Mouse (Mus musculus) regulatory T cell (primary cell): ENCODE measurements around the gene Gm43064.

Source experiments
- in situ Hi-C: fragments of 300-600 bp; cut with MboI, MseI; formaldehyde crosslinking; loops from one replicate; pipeline ENCODE4 v1.15.1; 2025; ENCODE audit warnings: high pct_unique_total_duplicates

The Gm43064 gene

GRCm38 (mm10) chr3:103853804-103854203, 44.4 kb downstream of the Gm43064 start:
- in situ Hi-C loops: loop anchor here (5.0 kb wide), 1 partner anchor 33 kb away; no protein-coding TSS in a partner anchor

GRCm38 (mm10) chr3:103857036-103857805, 47.8 kb downstream of the Gm43064 start:
- in situ Hi-C loops: no loop called here

GRCm38 (mm10) chr3:103857977-103858563, 48.7 kb downstream of the Gm43064 start:
- in situ Hi-C loops: no loop called here

- in situ Hi-C loops: no loop called here
Observed at GRCm38 (mm10) chr3:103858881-103859801, 49.8 kb downstream of the Gm43064 start, which contains the start of gene Ptpn22. Gene Ptpn22, plus strand, starts transcription at chr3:103859795.

- in situ Hi-C loops: no loop called here
Observed at GRCm38 (mm10) chr3:103859851-103860391, 50.5 kb downstream of the Gm43064 start.

GRCm38 (mm10) chr3:103862721-103863220, 53.4 kb downstream of the Gm43064 start:
- in situ Hi-C loops: no loop called here

GRCm38 (mm10) chr3:103864200-103864599, 54.8 kb downstream of the Gm43064 start:
- in situ Hi-C loops: no loop called here

- in situ Hi-C loops: no loop called here
Observed at GRCm38 (mm10) chr3:103867424-103867971, 58.1 kb downstream of the Gm43064 start.

- in situ Hi-C loops: no loop called here
Observed at GRCm38 (mm10) chr3:103868008-103868407, 58.6 kb downstream of the Gm43064 start.

GRCm38 (mm10) chr3:103872663-103873098, 63.3 kb downstream of the Gm43064 start:
- in situ Hi-C loops: no loop called here

- in situ Hi-C loops: no loop called here
Observed at GRCm38 (mm10) chr3:103874329-103874728, 65.0 kb downstream of the Gm43064 start.

GRCm38 (mm10) chr3:103885946-103886345, 76.6 kb downstream of the Gm43064 start:
- in situ Hi-C loops: loop anchor here (5.0 to 10.0 kb wide), 2 partner anchors 34 to 831 kb away; partner anchors contain the start of gene Nras

- in situ Hi-C loops: loop anchor here (5.0 to 10.0 kb wide), 2 partner anchors 35 to 833 kb away; partner anchors contain the start of gene Nras
Observed at GRCm38 (mm10) chr3:103887581-103887980, 78.2 kb downstream of the Gm43064 start.
